Mouse (Mus musculus) cerebellum, adult 9-11 months (tissue): ENCODE data around the gene Gm10277.

Experiments used
- DNase-seq: peaks from one replicate; pipeline ENCODE4 v3.0.0; 2022

Gm10277 gene

GRCm38 (mm10) chr11:77787707-77788106, at the start of gene Gm10277:
Gm10277 (minus strand) TSS chr11:77787747.
- DNase-seq, result no peak

- DNase-seq, result no peak
Observed at GRCm38 (mm10) chr11:77836751-77837150, 49.2 kb upstream of the Gm10277 start.

- DNase-seq, result no peak
Observed at GRCm38 (mm10) chr11:77836290-77836689, 48.7 kb upstream of the Gm10277 start.

- DNase-seq, result no peak
Observed at GRCm38 (mm10) chr11:77835109-77835508, 47.6 kb upstream of the Gm10277 start.

GRCm38 (mm10) chr11:77832541-77832940, 45.0 kb upstream of the Gm10277 start:
- no peak for DNase-seq

- DNase-seq, result no peak
Observed at GRCm38 (mm10) chr11:77830875-77831274, 43.3 kb upstream of the Gm10277 start.

GRCm38 (mm10) chr11:77829043-77829841, 41.7 kb upstream of the Gm10277 start:
- no peak for DNase-seq

GRCm38 (mm10) chr11:77828163-77828562, 40.6 kb upstream of the Gm10277 start:
- no peak for DNase-seq

- peak; percentile 83 for DNase-seq
Observed at GRCm38 (mm10) chr11:77827241-77827995, 39.9 kb upstream of the Gm10277 start.

- no peak for DNase-seq
Observed at GRCm38 (mm10) chr11:77826311-77826710, 38.8 kb upstream of the Gm10277 start.

- peak; percentile 79 for DNase-seq
Observed at GRCm38 (mm10) chr11:77825853-77826252, 38.3 kb upstream of the Gm10277 start.

GRCm38 (mm10) chr11:77822781-77823180, 35.2 kb upstream of the Gm10277 start:
- DNase-seq, result no peak

GRCm38 (mm10) chr11:77821648-77822047, 34.1 kb upstream of the Gm10277 start:
- peak; percentile 75 for DNase-seq

GRCm38 (mm10) chr11:77816003-77816402, 28.5 kb upstream of the Gm10277 start:
- DNase-seq, result no peak

GRCm38 (mm10) chr11:77813969-77814368, 26.4 kb upstream of the Gm10277 start:
- no peak for DNase-seq

- no peak for DNase-seq
Observed at GRCm38 (mm10) chr11:77810018-77810417, 22.5 kb upstream of the Gm10277 start.

GRCm38 (mm10) chr11:77809215-77809614, 21.7 kb upstream of the Gm10277 start:
- DNase-seq, result no peak

- no peak for DNase-seq
Observed at GRCm38 (mm10) chr11:77808051-77808465, 20.5 kb upstream of the Gm10277 start.

GRCm38 (mm10) chr11:77806855-77807254, 19.3 kb upstream of the Gm10277 start:
- no peak for DNase-seq

- no peak for DNase-seq
Observed at GRCm38 (mm10) chr11:77806218-77806617, 18.7 kb upstream of the Gm10277 start.

GRCm38 (mm10) chr11:77802341-77802865, 14.9 kb upstream of the Gm10277 start:
- no peak for DNase-seq

- DNase-seq, result no peak
Observed at GRCm38 (mm10) chr11:77800869-77801701, 13.5 kb upstream of the Gm10277 start.

- no peak for DNase-seq
Observed at GRCm38 (mm10) chr11:77800491-77800868, 12.9 kb upstream of the Gm10277 start.
